Mouse (Mus musculus): ENCODE data around the gene Clec2g.
"Not testable (repeated sequence)": the region's sequence is repeated elsewhere in the genome, so short reads cannot be mapped to it uniquely, and the experiment has no call there.

Gene Clec2g

GRCm38 (mm10) chr6:128934081-128934480 lies at the start of gene Clec2g:
Gene Clec2g (plus strand): TSS chr6:128934381.
- DNase-seq (ENCODE audit: low read depth, low spot score): not testable (repeated sequence)

- DNase-seq (ENCODE audit: low read depth, low spot score): not testable (repeated sequence)
Measured at GRCm38 (mm10) chr6:128887091-128887790, 46.9 kb upstream of the Clec2g start, which contains the start of gene Clec2i. Gene Clec2i (plus strand): TSS chr6:128887588.

GRCm38 (mm10) chr6:128888834-128889233 lies 45.3 kb upstream of the Clec2g start:
- DNase-seq (ENCODE audit: low read depth, low spot score): no peak

- no peak for DNase-seq (ENCODE audit: low read depth, low spot score)
Measured at GRCm38 (mm10) chr6:128890948-128891355, 43.2 kb upstream of the Clec2g start, which contains the start of gene BC035044. Gene BC035044 (minus strand): TSS chr6:128891126.

DNA sequence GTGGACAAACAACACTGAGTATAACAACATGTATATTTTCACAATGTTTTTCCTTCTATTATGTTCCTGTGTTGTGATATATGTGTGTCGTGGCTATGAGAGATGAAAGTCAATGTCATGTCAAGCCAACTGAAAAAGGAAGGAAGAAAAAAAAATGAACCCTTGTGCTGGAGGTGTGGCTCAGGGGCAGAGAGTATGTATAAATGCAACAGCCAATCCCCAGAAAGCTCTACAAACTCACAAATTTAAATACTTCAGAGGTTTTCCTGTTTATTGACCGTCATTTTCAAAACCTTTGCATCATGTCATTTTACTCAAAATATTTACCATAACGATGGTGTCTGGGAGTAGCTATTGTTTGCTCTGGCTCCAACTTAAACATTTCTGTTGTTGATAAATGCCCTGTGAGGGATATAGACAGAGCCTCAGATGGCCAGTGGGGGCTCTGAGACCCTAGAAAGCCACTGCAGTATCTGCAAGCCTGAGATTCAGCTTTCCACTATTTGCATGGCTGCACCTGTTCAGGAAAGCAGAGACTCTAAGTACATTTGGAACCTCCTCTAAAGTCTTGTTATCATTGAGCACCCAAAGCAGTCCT lies 38.7 kb upstream of the Clec2g start:
- DNase-seq (ENCODE audit: low read depth, low spot score): no peak

DNA sequence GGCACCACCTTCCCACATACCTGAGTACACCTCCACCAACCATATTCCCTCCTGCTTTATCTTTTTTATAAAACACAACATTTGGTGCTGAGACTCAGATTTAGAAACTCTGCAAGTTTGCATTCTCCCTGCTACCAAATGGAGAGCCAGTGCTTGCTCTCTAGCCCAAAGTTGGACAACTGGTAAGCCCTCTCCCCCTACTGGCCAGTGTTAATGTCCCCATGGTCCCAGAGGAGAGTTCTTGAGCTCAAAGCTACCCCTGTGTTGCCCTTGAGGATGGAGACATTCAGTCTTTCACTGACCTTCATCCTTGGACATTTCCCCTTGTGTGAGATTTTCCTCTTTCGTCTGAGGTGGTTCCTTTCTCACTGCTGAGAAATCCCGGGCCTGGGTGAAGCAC lies 34.1 kb upstream of the Clec2g start:
- no peak for DNase-seq (ENCODE audit: low read depth, low spot score)

GRCm38 (mm10) chr6:128900796-128901552 lies 33.2 kb upstream of the Clec2g start:
- DNase-seq (ENCODE audit: low read depth, low spot score): not testable (repeated sequence)

GRCm38 (mm10) chr6:128913598-128914254 lies 20.5 kb upstream of the Clec2g start:
- DNase-seq (ENCODE audit: low read depth, low spot score): no peak

DNA sequence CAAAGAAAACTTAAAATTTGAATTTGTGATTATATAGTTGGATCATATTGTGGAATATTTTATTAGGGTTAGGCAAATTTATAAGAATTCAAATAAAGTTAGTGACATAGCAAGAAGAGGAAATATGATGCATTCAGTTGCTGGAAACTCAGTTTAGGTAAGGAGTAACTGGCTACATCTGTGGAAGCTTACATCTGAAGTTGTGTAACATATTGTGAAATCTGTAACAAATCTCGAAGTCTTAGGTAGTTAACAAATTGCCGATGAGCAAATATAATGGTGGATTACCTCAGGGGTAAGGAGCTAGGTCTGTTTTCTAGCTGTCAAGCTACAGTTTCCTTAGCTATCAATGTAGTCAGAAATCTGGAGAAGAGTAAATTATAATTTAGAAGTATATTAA lies 16.9 kb upstream of the Clec2g start:
- no peak for DNase-seq (ENCODE audit: low read depth, low spot score)

DNA sequence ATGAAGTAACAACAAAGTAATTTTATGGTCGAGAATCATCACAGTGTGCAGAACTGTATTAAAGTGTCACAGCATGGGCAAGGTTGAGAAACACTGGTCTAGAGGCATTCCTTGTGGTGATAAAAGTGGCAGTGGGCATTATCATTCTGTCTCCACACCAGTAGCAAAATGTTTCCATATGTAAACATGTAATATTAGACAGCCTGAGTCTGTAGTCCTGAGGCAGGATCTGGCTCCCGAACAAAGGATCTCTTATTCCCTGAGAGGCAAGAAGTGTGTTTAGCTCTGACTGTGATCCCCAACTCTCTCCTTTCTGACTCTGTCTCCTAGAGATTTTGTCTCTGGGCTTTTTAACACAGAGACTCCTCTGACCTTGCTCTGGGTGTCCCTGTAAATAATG lies 1.1 kb upstream of the Clec2g start:
- no peak for DNase-seq (ENCODE audit: low read depth, low spot score)

DNA sequence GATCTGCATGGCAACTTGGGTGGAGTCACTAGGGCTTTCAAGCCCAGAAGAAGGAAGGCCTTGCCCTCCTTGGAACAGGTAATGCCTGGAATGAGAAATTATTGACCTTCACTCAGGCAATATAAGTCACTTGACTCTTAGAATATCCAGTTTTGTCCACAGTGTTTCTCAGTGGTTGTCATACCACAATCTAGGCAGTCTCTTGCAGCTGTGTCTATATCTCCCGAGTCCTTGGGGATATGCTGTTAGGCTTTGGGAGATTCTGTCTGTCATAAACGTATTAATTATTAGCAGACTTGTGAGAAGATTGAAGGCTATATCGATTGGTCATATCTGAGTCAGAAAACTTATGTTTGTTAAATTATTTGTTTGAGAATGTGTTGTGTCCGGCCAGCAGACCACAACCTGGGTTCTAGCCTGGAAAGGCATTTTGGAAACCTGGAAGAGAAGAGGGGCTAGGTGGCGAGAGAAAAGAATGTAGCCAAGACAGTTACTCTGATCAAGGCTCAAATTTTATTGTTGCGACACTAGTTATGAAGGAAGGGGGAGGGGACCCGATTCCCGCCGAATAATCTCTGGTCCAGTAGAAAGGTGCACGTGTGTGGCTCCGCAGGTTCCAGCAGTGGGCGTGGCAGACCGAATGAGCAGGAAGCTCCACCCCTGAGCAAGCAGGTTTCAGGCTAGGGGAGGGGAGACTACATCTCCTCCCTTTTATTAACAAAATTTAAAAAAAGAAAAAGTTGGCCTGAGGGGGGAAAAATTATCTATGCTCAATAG lies 1.9 kb downstream of the Clec2g start:
- not testable (repeated sequence) for DNase-seq (ENCODE audit: low read depth, low spot score)

DNA sequence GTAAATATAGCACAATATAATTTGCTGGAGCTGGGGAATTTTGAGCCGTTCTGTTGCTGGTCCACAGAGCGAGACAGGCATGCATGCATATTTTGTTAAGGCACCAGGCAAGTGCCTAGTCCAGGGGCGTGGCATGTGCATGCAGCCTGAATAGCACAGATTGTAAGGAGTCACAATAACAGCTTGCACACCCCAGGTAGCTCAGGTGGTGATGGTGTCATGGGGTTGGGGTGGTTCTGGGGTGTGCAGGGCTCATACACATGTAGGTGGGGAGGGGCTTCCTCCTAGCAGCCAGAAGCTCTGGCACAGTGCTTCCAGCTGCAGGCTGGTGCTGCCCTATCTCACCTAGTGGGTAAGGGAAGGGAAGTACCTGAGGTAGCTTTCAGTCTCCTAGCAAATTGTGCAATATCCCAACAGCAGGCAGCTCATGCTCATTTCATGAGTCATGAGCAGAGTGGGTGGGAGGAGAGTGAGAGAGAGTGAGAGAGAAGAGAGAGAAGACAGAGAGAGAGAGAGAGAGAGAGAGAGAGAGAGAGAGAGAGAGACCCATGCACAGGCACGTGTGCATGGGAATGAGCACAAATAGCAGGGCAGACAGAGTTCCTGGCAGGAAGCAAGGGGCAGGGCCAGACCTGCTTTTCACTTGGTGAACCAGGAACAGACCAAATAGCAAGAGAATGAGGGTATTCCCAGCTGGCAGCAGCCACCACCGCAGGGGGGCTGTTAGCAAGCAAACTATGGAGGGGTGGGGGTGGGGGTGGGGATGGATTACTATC lies 7.7 kb downstream of the Clec2g start:
- no peak for DNase-seq (ENCODE audit: low read depth, low spot score)

DNA sequence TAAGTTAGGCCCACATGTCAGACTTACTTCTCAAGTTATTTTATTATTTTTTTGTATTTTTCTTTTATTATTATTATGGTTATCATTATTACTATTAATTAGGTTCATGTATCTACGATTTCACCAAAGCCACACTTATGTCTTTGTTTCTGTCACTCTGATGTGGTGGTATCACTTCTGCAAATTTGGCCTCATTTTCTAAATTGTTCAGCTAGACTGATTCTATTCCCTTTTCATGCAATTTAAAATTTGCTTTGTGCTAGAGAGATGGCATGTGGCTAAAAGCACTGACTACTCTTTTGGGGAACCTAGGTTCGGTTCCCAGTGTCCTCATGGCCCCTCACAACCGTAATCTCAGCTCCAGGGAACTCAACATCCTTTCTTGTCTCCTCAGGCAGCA lies 11.4 kb downstream of the Clec2g start:
- no peak for DNase-seq (ENCODE audit: low read depth, low spot score)

GRCm38 (mm10) chr6:128961110-128961509 lies 26.9 kb downstream of the Clec2g start:
- DNase-seq (ENCODE audit: low read depth, low spot score): no peak

GRCm38 (mm10) chr6:128962108-128962507 lies 27.9 kb downstream of the Clec2g start:
- not testable (repeated sequence) for DNase-seq (ENCODE audit: low read depth, low spot score)

DNA sequence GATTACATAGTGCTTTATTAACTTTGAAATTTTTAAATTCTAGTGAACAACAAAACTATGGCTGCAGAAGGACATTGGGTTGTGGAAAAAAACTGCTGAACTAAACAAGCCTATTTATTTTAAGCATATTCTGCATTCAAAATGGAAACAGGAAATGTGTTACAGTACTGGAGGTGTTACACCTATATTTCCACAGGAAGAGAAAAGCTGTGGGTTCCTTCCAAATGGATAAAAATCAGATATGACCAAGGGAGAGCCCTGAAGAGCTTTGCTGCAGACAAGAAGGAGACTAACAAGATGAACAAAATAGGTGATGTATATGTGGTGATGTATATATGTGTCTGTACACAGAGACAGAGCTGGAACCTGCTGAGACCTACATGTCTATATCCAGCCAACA lies 30.3 kb downstream of the Clec2g start:
- no peak for DNase-seq (ENCODE audit: low read depth, low spot score)

GRCm38 (mm10) chr6:128968463-128968862 lies 34.3 kb downstream of the Clec2g start:
- no peak for DNase-seq (ENCODE audit: low read depth, low spot score)

DNA sequence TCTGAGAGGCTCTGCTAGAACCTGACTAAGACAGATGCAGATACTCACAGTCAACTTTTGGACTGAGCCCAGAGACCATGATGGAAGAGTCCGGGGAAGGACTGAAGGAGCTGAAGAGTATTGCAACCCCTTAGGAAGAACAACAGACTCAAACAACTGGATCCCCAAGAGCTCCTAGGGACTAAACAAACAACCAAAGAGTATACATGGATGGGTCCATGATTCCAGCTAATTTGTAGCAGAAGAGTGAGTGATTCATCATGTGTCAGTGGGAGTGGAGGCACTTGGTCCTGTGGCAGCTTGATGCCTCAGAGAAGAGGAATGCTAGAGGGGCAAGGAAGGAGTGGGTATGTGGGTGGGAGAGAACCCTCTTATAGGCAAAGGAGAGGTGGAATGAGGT lies 35.6 kb downstream of the Clec2g start:
- DNase-seq (ENCODE audit: low read depth, low spot score): no peak

DNA sequence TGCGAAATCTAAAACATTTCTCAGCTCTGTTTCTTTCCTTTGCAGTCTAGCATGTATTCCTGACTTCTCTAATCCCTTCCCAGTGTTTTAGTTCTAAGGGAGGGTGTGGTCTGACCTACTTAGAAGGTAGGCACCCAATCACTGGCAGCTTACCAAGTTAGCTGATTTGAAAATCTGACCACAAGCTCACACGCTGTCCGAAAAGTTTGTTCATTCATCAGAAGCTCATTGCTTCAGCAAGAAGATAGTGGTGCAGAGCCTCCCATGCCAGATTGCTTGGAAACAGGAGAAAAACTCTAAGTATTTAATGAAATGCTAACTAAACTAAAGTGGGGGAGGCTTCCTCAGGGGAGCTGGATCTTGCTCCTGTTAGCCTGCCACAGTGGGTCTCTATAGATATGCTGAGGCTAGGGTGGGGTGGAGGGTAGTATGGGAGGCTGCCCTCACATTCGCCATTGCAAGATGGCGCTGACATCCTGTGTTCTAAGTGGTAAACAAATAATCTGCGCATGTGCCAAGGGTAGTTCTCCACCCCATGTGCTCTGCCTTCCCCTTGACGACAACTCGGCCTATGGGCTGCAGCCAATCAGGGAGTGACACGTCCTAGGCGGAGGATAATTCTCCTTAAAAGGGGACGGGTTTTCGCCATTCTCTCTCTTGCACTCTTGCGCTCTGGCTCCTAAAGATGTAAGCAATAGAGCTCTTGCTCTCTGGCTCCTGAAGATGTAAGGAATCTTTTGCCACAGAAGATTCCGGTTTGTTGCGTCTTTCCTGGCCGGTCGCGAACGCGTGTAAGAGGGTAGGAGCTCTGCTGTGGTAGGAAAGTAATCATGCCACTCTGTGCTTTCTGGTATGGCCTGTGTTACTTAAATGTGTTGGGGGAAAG lies 36.6 kb downstream of the Clec2g start:
- not testable (repeated sequence) for DNase-seq (ENCODE audit: low read depth, low spot score)
